Mouse (Mus musculus) layer of hippocampus, adult 11-12 months (tissue): ENCODE measurements around the gene Dync1i1.

Experiments
- DNase-seq: peaks from one replicate; pipeline ENCODE4 v3.0.0; 2022; ENCODE audit warnings: low spot score

Dync1i1 gene

GRCm38 (mm10) chr6:5770283-5770682 is 44.8 kb downstream of the Dync1i1 start:
- DNase-seq = no peak

GRCm38 (mm10) chr6:5775461-5775860 is 50.0 kb downstream of the Dync1i1 start:
- no peak for DNase-seq

DNA sequence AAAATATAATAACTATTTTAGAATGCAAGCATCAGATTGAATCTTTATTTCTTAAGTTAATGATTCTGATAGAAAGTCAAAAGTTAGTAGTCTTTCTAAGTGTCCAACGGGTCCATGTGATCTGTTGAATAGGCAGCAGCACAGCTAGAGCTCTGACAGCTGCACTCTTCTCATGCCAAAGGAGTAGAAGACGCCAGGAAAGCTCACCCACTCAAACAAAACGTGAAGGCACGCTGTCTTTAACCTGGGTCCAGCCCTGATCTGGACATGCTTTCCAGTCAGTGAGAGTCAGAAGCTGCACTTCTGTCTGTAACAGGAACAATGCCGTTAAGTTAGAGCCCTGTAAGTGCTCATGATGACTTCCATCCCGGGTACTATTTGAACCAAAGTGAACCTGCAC is 56.3 kb downstream of the Dync1i1 start:
- no peak for DNase-seq

- DNase-seq = no peak
These were observed 58.4 kb downstream of the Dync1i1 start for GRCm38 (mm10) chr6:5783830-5784229.

- no peak for DNase-seq
These were observed 65.2 kb downstream of the Dync1i1 start for GRCm38 (mm10) chr6:5790607-5791006.

DNA sequence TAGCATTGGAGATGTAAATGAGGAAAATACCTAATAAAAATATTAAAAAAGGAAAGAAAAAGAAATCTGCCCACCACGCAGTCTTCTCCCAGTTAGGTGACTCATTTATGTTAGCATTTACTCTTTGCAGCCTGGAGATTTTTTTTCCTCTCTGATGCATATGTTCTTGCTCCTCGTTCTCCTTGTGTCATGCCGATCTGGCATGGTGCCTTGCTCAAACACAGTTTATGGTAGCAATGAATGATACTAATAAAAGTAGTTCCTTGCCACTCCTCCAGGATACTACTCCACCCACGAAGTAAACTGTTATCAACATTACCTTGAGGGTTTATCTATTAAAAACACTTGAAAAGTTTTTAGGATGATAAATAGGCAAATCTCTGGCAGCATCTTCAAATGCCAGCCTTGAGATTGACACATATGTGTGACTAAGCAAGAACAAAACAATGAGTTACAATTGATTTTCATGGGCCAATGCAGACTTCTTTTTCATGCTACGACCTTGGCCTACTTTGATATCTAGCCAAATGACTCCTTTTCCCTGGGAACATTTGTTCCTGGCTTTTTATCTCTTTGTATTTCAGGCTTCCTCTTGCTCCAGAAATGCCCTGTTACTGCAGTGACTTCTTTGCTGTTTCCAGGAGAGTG is 68.8 kb downstream of the Dync1i1 start:
- DNase-seq = no peak

DNA sequence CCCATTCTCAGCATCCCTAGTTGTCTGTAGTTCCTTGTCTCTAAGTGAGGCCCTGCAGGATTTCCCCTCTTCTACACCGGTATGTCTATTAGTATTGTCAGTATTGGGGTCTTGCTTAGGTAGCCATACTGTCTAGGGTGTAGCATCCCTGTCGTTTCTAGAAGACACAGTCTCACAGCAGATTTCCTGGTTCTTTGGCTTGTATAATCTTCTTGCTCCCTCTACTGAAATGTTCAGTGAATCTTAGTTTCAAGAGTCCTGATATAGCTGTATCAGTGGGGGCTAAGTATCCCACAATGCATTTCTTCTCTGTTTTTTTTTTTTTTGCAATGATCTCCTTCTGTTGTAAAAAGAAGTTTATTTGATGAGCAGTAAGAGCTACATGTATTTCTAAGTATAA is 69.9 kb downstream of the Dync1i1 start:
- DNase-seq = no peak

GRCm38 (mm10) chr6:5802124-5802839 is 76.8 kb downstream of the Dync1i1 start:
- peak; percentile 46 for DNase-seq

GRCm38 (mm10) chr6:5802840-5803491 is 77.5 kb downstream of the Dync1i1 start:
- peak; percentile 9 for DNase-seq

GRCm38 (mm10) chr6:5808008-5808421 is 82.6 kb downstream of the Dync1i1 start:
- DNase-seq = no peak

GRCm38 (mm10) chr6:5812076-5812475 is 86.6 kb downstream of the Dync1i1 start:
- DNase-seq = no peak

DNA sequence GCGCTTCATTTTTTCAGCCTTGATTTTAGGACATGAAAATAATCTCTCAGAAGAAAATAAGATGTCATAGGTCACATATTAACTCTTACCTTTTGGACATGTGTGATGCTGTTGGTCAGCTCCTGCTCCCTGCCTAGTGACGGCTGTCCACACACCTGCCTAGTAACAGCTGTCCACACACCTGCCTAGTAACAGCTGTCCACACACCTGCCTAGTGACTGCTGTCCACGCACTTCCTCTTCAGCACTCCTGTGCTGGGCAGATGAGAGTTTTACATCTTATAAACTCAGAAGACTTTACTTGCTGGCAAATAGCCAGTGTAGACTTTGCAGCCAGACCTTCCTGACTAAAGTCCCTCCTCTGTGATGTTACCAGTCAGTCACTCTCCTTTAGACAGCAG is 94.2 kb downstream of the Dync1i1 start:
- no peak for DNase-seq

- no peak for DNase-seq
These were observed 100.0 kb downstream of the Dync1i1 start for GRCm38 (mm10) chr6:5825461-5825860.

GRCm38 (mm10) chr6:5827064-5827463 is 101.6 kb downstream of the Dync1i1 start:
- DNase-seq = no peak

DNA sequence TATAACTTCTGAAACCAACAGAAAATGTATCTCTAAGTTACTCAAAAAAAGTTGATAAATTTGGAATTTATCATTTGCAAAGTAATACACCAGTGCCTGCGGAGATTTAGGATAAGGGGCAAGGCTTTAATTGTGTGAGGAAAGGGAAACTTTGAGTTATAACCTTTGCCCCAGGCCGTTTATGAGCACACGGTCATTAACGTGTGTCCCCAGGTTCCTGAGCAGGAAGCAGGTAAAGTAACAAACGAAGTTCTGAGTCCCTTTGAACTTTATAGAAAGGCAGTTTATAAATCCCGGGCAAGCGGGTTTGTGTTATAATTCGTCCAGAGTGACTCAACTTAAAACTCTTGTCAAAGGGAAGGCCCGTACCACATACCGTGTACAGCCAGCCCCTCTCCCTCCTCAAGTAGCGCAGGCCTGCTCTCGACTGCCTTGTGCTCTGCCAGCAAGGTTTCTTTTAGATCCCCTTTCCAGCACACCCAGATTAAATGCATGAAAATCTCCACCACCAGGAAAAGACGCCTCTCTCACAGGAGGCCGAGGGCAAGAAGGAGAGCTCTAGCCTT is 103.1 kb downstream of the Dync1i1 start:
- no peak for DNase-seq

DNA sequence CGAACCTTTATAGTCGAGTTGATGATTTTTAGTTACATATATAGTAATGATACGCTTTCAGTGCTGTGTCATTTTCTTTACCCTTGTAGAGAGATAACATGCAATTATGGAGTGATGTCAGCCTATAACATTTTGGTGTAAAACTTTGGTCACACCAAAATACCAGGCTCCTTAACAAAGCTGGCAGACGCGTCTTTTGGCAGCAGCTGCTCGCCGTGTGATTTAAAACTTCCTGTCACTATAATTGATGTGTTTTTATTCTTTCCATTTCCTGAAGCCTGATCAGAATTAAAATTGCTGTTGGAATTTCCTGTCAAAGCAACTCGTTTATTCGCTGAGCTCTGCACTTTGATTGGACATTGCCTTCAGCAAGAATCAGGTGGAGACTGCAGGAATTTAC is 103.7 kb downstream of the Dync1i1 start:
- DNase-seq = no peak

GRCm38 (mm10) chr6:5830717-5831116 is 105.3 kb downstream of the Dync1i1 start:
- DNase-seq = no peak

DNA sequence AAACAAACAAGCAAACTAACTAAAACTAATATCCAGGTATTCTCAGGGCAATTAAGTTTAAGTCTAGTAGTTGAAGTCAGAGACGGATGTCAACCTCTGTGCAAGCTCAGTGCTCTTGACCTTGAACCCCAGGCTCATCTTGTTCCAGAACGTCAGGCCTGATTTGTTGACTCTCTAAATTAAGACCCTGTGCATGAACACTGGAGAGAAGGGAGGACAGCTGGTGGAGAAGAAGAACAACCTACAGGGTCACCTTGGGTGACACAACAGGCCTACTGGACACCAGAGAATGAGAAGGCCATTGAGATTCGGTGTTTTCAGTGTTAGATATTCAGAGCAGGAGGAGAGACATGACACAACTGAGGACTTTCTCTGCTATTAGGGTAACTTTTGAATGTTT is 105.8 kb downstream of the Dync1i1 start:
- DNase-seq = no peak

- no peak for DNase-seq
These were observed 107.4 kb downstream of the Dync1i1 start for GRCm38 (mm10) chr6:5832838-5833237.

DNA sequence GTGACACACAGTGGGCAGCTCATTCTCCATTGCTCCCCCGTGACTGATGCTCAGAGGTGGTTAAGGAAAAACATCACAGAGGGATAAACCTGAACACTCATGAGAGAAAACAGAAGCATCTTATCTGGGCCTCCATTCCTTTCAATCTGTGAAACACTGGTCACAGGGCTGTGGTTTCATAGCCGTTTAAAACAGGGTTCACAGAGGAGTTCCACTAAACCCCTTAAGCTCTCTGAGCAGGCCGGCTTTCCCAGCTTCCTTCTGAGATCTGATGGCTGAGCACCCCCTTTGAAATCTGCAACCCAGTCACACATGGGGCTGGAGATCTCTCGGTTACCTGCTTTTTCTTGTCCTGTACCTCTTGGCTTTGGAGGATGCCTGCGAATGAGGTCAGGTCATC is 117.0 kb downstream of the Dync1i1 start:
- DNase-seq = no peak

GRCm38 (mm10) chr6:5846154-5846553 is 120.7 kb downstream of the Dync1i1 start:
- no peak for DNase-seq

DNA sequence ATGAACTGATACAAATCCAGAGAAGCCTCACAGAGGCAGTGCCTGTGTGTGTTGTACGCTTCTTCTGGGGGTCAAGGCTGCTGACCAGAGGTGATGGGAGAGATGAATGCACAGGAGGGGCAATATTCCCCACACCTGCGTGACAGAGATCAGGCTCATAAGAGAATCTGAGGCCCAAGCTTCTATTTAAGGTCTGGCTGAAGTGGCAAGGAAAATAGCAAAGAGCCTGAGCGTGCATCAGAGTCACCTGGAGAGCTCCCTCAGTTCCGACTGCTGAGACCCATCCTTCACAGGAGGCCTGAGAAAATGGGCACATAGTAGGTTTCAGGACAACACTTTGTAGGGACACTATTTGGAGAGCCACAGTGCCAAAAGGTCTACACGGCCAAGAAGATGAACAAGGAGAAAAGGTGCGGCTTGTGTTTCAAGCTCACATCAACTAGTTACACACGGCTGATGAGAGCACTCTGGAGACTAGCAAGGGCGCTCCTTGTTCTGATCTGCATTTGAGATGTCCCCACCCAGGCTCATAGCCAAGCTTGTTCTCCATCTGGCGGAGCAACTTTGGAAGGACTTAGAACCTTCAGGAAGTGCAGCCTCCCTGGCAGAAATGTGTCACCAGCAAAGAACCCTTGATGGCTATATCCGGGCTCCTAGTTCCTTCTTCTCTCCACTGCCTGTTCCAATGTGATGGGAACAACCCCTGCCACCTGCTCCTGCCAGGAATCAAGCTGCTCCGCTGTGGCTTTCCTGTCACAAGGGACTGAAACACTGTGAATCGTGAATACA is 128.8 kb downstream of the Dync1i1 start:
- DNase-seq = no peak
